Mouse (Mus musculus): ENCODE data around the gene Prpf40b. TPM values are rescaled to one million over a fixed set of nuclear protein-coding genes. Genes with fewer than 3 reads are reported as not detected.

Gene Prpf40b
- total RNA-seq, 2 experiments from 2014 or later = 111 to 119 TPM

- intact Hi-C loops (cut with DNase I) = no loop called here
- no peak for TF ChIP-seq CTCF (IDR thresholded peaks at IDR 0.05)
- DNase-seq (ENCODE audit: extremely low spot score in 1 of 2, low spot score in 2 of 2) = no peak
- Histone ChIP-seq H3K27ac (peak overlapping the region; percentile 61), H3K4me3 (no peak overlapping the region)
Measured at GRCm38 (mm10) chr15:99320168-99320674, 25.3 kb downstream of the Prpf40b start.

DNA sequence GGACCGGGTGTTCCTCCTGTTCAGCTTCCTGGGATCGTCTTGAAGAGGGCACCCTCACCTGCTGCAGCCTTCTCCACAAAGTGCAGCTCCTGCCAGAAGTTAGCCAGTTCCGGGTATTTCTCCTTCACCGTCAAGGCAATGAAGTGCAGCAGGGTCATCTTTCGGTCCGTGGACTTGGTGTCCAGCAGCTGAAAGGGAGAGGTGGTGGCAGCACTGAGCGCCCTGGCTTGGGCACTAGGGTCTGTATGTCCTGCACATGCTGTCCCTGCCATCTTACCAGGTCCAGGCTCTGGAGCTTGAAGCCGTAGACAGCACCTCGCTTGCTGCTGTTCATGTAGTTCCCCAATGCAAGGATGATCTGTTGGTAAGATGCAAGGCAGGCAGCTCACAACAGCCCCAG is 26.1 kb downstream of the Prpf40b start:
- intact Hi-C loops (cut with DNase I) = no loop called here
- DNase-seq (ENCODE audit: extremely low spot score in 1 of 2, low spot score in 2 of 2) = no peak
- no peak overlapping the region for H3K4me3 ChIP-seq
- H3K27ac ChIP-seq = no peak overlapping the region
- no peak; the same call in 1 of the 2 replicates for TF ChIP-seq CTCF (IDR thresholded peaks at IDR 0.05)

GRCm38 (mm10) chr15:99324151-99324550 is 29.3 kb downstream of the Prpf40b start:
- intact Hi-C loops (cut with DNase I) = no loop called here
- no peak for TF ChIP-seq CTCF (IDR thresholded peaks at IDR 0.05)
- Histone ChIP-seq H3K27ac (no peak overlapping the region), H3K4me3 (no peak overlapping the region)
- DNase-seq (ENCODE audit: extremely low spot score in 1 of 2, low spot score in 2 of 2) = no peak

DNA sequence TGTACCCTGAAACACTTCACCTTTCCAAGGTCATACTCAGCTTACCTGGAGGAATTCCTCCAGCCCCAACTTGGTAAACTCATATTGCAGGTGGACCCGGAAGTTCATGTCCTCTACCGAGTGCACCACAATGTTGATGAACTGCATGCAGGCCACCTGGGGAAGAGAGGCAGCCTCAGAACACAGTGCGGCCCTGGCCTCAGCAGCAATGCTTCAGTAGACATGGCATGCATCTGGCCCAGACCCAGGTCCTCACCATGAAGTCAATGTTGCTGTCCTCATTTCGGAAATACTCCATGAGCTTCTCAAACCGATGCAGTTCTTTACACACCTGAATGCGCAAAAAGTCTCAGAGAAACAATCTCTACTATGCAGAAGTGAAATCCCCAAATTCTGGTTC is 30.7 kb downstream of the Prpf40b start:
- intact Hi-C loops (cut with DNase I) = no loop called here
- Histone ChIP-seq H3K4me3 (no peak overlapping the region), H3K27ac (peak overlapping the region; percentile 28; the same call in 1 of the 2 replicates)
- no peak for TF ChIP-seq CTCF (IDR thresholded peaks at IDR 0.05)
- no peak for DNase-seq (ENCODE audit: extremely low spot score in 1 of 2, low spot score in 2 of 2)

GRCm38 (mm10) chr15:99326407-99326806 is 31.5 kb downstream of the Prpf40b start:
- no peak overlapping the region for H3K4me3 ChIP-seq
- no peak for TF ChIP-seq CTCF (IDR thresholded peaks at IDR 0.05)
- intact Hi-C loops (cut with DNase I) = loop anchor here (2.0 kb wide), 1 partner anchor 44 kb away; the partner anchor contains the start of gene Fmnl3
- H3K27ac ChIP-seq = peak overlapping the region; percentile 28; the same call in 1 of the 2 replicates
- no peak for DNase-seq (ENCODE audit: extremely low spot score in 1 of 2, low spot score in 2 of 2)

DNA sequence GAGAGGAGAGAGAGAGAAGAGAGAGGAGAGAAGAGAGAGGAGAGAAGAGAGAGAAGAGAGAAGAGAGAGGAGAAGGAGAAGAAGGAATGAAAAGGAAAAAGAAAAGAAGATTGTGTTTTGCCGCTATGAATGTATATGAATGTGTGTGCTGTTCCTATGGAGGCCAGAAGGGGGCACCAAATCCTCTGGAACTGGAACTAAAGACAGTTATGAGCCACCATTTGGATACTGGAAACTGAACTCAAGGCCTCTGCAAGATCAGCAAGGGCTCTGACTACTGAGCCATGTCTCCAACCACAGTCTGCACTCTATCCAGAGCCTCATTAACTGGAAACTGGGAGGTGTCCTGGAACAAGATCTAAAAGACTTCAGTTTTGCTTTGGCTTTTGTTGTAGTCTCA is 32.1 kb downstream of the Prpf40b start:
- TF ChIP-seq CTCF (IDR thresholded peaks at IDR 0.05) = peak; percentile 60
- no peak overlapping the region for H3K27ac ChIP-seq
- no peak overlapping the region for H3K4me3 ChIP-seq
- intact Hi-C loops (cut with DNase I) = loop anchor here (2.0 kb wide), 1 partner anchor 44 kb away; the partner anchor contains the start of gene Fmnl3
- DNase-seq (ENCODE audit: extremely low spot score in 1 of 2, low spot score in 2 of 2) = no peak

DNA sequence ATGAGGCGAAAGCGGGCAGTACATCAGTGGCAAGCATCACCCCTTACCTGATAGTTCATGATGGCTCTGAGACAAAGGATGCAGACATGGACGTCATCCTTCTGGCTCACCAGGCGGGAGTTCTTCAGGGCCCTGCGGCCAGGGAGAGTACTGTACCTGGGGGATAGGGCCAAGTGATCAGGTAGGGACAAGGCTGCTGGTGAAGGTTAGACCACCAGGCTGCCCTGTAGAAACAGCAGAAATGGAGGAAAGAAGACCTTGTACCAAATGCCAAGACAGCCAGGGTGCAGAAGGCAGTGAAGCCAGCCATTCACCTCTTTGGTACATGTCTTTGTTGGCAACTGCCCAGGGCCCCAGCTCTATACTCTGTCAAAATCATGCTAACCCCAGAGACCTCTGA is 33.1 kb downstream of the Prpf40b start:
- no peak for DNase-seq (ENCODE audit: extremely low spot score in 1 of 2, low spot score in 2 of 2)
- TF ChIP-seq CTCF (IDR thresholded peaks at IDR 0.05) = no peak
- Histone ChIP-seq H3K27ac (no peak overlapping the region), H3K4me3 (no peak overlapping the region)
- intact Hi-C loops (cut with DNase I) = no loop called here

GRCm38 (mm10) chr15:99330324-99330723 is 35.4 kb downstream of the Prpf40b start:
- Histone ChIP-seq H3K4me3 (no peak overlapping the region), H3K27ac (no peak overlapping the region)
- no peak for TF ChIP-seq CTCF (IDR thresholded peaks at IDR 0.05)
- no peak for DNase-seq (ENCODE audit: extremely low spot score in 1 of 2, low spot score in 2 of 2)
- intact Hi-C loops (cut with DNase I) = no loop called here

GRCm38 (mm10) chr15:99331341-99331740 is 36.5 kb downstream of the Prpf40b start:
- DNase-seq (ENCODE audit: extremely low spot score in 1 of 2, low spot score in 2 of 2) = no peak
- Histone ChIP-seq H3K27ac (no peak overlapping the region), H3K4me3 (no peak overlapping the region)
- intact Hi-C loops (cut with DNase I) = no loop called here
- TF ChIP-seq CTCF (IDR thresholded peaks at IDR 0.05) = no peak

DNA sequence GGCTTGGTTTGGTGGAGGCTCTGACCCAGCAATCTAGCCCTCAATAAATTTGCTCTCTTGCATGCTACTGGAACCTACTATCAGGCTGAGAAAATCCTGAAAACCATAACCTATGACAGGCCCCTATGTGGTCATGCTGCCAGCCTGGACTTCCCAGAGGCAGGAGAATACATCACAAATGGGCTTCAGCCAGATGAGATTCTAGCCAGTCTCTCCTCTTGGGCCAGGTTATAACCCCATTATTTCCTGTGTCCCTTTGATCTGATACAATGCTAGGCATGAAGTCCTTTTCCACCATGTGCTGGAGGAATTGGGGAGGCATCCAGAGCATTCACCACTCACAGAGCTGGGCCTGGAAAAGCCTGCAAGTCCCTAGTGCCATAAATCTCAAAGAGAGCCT is 37.2 kb downstream of the Prpf40b start:
- intact Hi-C loops (cut with DNase I) = no loop called here
- H3K27ac ChIP-seq = peak overlapping the region; percentile 61; the same call in 1 of the 2 replicates
- TF ChIP-seq CTCF (IDR thresholded peaks at IDR 0.05) = no peak
- no peak overlapping the region for H3K4me3 ChIP-seq
- DNase-seq (ENCODE audit: extremely low spot score in 1 of 2, low spot score in 2 of 2) = no peak

GRCm38 (mm10) chr15:99332921-99333675 is 38.2 kb downstream of the Prpf40b start:
- TF ChIP-seq CTCF (IDR thresholded peaks at IDR 0.05) = no peak; the same call in 1 of the 2 replicates
- Histone ChIP-seq H3K4me3 (no peak overlapping the region), H3K27ac (peak overlapping the region; percentile 78)
- intact Hi-C loops (cut with DNase I) = no loop called here
- DNase-seq (ENCODE audit: extremely low spot score in 1 of 2, low spot score in 2 of 2) = peak in 1 of 2 experiments; percentile 32

DNA sequence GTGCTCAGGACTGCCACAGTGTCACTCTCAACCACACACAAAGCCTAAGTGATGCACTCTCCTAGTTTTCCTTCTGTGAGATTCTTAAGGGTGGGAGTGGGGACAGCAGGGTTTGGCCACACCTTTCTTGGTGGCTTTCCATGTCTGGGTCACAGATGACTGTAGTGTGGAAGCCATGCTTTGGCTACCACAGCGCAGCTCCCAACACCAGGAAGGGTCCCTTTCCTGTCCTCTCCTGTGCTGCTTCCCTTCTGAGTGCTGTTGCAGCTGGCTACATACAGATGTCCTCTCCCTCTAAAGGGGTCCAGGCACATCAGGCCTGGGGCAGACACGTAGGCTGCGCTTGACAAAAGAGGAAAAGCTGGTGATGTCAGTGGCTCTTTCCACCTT is 38.8 kb downstream of the Prpf40b start:
- Histone ChIP-seq H3K27ac (peak overlapping the region; percentile 78), H3K4me3 (no peak overlapping the region)
- no peak for DNase-seq (ENCODE audit: extremely low spot score in 1 of 2, low spot score in 2 of 2)
- no peak for TF ChIP-seq CTCF (IDR thresholded peaks at IDR 0.05)
- intact Hi-C loops (cut with DNase I) = no loop called here

GRCm38 (mm10) chr15:99334500-99334899 is 39.6 kb downstream of the Prpf40b start:
- DNase-seq (ENCODE audit: extremely low spot score in 1 of 2, low spot score in 2 of 2) = no peak
- Histone ChIP-seq H3K4me3 (no peak overlapping the region), H3K27ac (no peak overlapping the region)
- intact Hi-C loops (cut with DNase I) = no loop called here
- TF ChIP-seq CTCF (IDR thresholded peaks at IDR 0.05) = no peak

All from left cerebral cortex, adult 2 months (tissue).